Mouse (Mus musculus) monocyte, adult 2 months (primary cell): ENCODE results near the gene Nup153.

Experiments
- DNase-seq, 2 experiments: peaks; one replicate each; pipeline ENCODE4 v3.0.0; 2022; ENCODE audit warnings: low spot score in 2 of 2, low read depth in 1 of 2

Gene Nup153

DNA sequence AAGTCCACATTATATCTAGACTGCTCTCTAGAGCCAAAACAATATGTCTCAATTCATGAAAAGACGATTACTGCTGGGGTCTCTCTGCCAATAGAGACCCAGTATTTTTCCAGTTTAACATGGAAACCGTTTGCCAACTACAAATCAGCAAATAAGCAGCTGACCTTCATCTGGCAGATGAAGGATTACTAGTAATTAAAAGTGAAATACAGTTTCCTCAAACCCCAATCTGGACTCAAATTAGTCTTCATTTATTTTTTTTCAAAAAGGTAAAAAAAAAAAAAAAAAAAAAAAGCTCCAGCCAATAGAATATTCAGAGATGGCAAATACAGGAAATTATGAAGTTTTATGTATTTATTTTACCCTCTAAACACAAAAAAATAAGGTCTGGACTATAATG is 2.3 kb upstream of the Nup153 start:
- no peak for DNase-seq

DNA sequence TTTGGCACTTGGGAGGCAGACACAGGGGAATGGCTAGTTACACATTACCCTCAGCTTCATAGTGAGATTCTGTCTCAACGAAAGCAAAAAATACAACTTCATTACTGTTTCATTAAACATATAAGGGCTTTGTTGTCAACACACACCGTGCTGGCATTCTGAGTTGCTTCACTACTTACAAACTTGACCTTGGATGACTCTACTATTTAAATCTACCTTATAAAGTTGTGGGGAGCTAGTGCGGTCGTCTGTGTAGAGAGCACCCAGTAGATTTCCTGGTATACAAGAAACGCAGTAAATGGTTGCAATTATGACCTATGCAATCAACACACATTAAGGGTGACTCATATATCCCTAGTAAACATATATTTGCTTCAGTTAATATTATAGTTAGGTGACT is 671 bp upstream of the Nup153 start:
- DNase-seq, result no peak

DNA sequence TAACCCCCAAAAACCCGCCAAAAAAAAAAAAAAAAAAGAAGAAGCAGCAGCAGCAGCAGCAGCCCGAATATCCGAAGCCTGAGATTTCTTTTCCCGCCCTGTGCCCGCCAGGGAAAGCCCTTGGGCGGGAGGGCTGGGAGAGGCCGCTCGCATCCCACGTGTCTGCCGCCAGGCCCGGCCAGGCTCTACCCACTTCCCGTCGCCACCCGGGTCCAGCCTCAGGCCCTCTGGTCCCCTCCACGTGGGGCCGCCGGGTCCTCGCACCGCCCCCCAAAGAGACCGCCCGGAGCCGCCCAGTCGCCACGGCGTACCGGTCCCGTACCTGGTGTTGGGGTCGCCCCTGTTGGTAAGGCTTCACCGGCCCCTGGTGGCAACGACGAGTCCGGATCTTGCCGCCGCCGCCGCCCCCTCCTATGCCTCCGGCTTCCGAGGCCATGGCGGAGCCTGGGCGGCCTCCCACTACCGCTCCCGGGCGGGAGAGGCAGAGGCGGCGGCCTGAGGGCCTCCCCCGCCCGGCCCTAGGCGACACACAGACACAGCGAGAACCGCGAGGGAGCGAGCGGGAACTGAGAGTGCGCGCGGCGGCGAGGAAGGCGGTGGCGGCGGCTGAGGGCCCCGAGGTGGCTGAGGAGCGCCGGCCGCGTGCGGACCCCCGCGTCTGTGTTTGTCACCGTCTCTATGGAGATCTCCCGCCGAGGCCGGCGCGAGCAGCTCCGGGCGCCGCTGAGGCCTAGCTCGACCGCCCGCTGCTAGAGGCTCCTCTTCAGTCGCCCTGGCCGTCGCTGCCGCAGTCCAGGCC is 503 bp downstream of the Nup153 start:
- DNase-seq, result peak; percentile 45 to 59

DNA sequence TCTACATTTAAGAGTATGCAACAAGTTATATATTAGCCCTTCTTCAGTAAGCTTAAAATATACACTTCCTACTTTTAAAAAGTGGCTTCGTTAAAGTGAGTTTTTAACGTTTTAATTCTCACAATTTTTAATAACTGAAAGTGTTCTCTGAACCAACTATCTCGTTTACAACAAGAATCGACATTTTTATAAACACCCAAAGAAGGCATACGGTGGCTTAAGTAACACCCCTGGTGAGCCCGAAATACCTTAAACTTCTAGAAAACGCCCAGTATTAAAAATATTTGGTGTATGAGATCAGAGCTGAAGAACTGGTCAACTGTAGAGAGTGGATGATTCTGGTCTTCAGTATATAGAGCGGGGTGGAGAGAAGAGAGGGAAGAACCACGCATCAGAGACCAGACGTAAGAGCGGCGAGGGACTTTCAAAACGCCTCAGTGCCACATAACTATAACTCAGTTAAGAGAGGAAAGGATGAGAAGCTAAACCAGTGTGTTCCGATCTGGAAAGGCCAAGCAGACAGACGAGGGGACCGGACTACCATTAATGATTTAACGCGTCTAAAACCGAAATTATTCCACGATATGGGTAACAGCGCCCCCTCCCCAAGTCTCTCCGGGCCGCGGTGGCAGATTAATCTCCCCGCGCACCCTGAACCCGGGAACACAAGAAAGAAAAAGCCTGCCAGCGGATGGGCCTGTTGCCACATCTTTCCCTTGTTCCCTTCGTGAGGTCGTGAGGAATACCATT is 1.3 kb downstream of the Nup153 start:
- DNase-seq, result no peak

DNA sequence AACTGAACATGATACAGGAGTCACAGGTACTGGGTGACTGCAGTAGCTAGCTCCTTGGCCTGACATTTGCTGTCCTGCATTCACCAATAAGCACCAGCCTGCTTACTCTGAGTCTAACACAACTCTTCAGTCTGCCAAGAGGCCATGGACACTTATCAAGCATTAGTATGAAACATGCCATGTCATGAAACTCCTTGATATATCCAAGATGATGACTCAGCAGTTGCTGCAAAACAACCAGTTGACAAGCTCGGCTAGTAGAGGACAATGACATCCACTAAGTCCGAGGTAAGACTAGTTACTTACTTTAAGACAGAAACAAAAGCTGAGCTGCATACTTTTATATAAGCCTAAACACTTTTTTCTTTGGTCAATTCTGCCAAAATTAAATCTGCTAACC is 2.5 kb downstream of the Nup153 start:
- no peak for DNase-seq

DNA sequence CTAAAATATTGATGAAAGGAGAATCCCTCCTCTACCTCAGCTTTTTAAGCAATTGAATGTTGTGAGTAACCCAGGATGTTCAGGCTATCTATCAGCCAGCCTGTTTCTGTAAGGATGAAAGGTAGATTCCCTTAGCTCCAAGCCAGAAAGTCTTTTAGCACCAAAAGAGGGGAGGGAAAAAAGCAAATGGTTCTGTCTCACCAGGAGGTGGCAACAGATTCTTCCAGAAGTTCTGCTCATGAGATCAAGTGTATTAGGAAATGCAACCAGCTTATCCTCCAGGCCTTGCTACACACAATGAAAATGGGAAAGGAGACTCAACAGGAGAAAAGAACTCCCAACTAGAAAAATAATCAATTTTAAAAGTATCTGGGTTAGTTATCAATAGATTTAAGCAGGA is 3.4 kb downstream of the Nup153 start:
- DNase-seq, result no peak

DNA sequence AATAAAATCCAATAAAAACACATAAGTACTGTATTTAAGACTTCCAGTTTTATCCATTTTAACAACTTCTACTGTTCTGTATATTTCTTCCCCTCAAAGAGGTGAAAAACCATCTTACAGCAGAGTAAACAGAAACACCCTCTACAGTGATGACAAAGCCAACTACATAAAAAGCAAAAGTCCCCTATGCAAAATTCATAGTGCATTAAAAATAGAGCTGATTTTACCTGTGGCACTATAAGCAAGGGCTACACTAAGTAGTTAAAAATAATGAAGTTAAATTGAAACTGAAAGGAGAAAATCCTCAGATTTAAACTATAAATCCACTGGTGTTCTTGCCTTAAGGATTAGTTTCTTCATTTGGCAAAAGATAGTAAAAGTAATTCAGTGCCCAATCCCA is 6.7 kb downstream of the Nup153 start:
- DNase-seq, result no peak

DNA sequence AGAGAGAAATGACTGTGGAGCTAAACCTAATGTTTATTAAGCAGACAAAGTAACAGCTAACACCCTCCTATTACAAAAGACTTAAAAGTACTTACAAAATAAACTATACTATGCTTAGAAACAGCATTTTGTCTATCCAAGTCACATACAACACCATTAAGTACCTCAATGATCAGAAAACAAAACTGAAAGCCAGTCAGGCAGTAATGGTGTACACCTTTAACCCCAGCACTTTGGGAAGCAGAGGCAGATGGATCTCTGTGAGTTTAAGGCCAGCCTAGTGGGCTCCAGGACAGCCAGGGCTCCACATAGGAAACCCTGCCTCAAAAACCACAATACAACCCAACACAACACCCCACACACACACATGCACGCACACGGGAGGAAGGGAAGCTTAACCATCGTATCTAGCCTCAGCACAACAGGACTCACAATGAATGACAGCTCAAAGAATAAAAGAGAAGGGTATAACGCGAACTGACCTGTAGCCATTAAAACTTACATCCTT is 8.8 kb downstream of the Nup153 start:
- no peak for DNase-seq

DNA sequence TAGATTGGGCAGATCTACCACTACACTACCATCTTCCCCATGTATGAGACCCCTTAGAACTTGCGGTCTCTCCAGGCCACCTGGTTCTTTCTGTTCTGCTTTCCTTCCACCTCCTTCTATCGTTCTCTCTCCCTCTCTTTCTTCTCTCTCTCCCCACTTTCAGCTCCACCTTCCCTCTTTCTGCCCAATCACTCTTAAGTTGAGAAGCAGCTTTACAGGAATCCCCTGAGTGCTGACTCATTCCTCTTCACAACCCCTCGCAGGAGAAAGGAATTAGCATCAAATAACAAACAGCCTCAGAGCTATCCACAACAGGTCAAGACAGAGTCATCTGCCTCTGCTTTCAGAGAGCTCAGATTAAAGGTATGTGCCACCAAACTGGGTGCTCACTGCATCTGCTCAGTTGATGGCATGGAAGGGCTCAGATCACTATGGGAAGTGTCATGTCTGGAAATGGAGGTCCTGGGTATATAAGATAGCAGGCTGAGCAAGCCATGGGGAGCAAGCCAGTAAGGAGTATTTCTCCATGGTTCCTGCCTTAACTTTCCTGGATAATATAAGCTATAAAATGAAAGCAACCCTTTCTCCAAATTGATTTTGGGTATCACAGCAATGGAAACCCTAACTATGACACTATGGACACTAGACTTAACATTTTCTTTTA is 11.6 kb downstream of the Nup153 start:
- no peak for DNase-seq

DNA sequence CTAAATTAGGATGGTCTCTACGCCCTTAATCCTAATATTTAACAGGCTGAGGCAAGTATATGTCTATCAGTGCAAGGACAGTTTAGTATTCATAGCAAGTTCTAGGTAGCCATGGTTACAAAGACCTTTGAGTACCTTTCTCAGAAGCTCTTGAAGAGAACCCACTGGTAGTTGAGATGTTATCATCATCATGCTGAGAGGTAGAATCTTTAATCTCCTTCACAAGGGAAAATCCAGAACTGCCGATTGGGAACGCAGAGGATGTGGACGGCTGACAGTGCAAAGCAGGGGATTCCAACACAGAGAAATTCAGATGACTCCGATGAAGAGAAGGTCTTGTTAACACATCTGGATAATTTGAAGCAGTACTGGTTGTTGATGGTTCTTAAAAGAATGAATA is 14.3 kb downstream of the Nup153 start:
- no peak for DNase-seq

DNA sequence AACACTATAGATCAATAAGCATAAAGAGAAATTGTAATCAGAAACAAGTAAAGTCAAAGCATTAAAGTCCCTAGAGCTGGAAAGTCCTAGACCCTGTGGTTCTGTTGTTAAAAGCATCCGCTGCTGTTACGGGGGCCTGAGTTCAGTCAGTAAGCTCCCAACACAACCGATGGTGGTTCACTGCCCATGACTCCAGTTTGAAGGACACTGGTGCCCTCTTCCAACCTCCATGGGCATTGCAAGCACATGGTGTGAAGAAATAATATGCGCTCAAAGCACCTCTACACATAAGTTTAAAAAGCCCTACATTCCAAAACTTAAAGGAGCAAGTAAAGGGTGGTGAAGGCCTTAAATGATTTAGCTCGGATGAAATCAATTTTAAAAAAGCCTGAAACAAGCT is 24.6 kb downstream of the Nup153 start:
- DNase-seq, result no peak

DNA sequence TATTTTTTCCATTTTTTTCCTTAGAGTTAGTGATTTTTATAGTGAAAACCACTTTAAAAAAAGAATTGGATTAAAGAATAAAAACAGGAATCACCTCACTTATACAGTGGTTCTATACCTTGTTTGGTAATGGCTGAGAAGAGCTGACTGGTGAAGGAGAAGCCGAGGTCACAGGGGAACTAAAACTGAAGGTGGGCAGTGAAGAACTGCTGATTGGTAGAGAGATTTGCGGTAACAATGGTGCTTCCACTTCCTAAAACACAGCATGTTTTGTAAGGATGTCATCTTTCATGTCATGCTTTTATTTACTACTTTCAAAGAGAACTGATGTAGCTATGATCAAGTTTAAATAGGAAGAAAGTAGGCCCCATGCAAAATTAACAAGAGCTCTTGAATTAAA is 26.3 kb downstream of the Nup153 start:
- no peak for DNase-seq

DNA sequence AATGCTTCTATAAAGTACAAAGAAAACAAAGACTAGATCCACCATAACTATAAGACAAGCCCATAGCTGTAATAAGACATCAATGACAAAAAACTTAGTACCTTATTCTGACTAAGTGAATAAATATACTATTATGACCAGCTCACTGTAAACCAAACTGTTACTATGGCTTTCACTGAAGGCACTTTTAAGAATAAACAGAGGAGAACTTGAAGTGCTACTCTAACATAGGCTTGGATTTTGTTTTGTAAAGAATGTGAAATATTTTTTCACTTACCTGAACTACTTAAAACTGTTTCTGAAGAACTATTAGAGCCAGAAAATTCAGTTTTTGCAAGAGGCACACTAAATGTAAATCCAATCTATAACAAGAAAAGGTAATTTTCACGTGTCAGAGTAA is 28.4 kb downstream of the Nup153 start:
- no peak for DNase-seq

DNA sequence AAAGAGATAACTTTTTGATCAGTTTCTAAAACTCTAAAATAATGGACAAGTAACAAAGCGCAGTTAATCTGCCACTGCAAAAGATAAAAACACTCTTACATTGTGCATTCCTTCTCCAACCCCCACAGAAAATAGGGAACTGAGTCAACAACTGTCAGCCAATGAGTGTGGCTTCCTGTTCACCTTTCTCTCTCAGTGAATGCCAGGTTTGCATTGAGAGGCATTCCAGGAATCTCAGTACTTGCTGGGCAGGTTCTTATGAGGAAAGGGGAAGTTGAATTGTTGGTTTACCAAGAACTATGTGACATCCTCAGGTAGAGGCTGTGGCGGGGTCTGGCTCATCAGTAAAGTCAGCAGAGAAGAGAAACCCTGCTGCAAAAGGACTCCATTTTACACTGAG is 31.0 kb downstream of the Nup153 start:
- no peak for DNase-seq

DNA sequence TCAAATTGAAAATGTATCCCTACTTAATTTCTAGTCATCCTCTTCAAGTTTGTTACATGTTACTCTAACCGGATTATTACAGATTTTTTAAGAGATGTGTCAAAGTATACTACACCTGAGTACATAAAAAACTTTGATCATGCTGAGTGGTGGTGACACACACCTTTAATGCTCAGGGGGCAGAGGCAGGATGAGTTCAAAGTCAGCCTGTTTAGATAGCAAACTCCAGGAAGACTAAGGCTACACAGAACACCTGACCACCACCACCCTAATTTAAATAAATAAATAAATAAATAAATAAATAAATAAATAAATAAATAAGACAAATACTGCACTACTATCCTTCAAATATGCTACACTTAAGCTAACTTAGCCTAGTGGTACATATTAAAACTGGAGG is 31.8 kb downstream of the Nup153 start:
- no peak for DNase-seq

DNA sequence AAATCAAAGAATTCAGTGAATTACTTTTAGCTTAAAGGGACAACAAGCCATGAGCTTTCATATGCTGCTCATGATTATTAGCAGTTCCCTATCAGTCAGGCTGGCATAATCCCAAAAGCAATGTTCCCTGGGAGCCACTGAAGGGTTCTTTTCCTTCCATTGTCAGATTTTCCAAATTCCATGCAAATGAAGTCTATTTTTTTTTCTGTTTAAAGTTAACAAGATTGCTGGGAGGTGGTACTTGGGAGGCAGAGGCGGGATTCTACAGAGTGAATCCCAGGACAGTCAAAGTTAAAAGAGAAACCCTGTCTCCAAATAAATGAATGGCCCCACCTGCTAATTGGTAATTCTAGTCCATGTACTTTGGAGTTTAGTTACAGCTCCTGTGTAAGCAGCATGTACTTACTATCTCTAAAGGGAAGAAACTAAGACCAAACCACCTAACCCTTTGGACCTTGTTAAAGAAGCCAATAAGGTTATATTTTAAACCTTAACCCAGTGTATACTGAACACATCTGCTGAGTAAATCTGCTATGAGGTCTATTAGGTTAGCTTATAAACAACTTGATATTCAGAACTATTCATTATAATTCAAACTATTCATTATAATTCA is 32.3 kb downstream of the Nup153 start:
- no peak for DNase-seq

DNA sequence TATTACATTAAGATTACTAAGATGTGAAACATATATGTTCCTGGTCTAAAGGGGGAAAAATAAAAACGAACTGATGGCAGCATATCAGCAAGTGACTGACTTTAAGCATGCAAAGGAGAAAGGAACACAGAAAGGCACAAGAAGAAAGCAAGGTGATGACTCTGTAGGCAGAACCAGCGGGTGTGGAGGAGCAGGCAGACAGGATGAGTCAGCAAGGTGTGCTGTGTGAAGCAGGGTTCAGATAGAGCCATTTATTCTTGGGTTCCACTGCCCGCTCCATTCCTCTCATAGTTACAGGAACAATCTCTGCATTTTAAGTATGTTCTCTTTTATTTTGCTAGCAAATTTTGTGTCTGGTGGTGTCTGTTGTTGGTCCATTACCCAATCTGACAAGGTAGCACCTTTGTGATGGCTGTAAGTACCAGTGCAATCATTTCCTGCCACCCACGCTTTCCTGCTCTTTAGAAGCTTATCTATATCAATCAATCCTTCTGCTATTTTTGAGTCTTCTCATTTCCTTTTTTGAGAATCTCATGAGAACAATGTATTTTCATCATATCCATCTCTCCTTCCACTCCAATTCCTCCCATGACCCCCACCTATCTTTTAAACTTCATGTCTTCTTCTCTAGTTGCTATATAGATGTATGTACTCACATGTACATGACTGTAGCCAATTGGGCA is 37.0 kb downstream of the Nup153 start:
- no peak for DNase-seq

DNA sequence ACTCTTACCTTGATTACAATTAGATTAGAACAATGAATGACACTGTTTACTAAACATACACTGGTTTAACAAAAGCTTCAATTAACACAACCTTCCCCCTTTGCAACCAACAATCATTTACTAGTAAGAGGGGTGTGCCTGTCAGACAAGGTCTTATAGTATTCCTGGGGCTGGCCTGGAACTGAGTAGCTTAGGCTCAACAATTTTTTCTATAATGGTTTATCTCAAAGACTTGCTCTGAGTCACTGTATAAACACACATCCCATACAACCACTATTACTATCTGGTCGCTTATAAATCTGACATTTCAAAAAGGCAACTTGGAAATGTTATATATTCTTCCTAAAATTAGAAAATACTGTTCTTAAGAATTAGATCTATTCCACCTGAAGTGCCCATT is 44.4 kb downstream of the Nup153 start:
- DNase-seq, result no peak

DNA sequence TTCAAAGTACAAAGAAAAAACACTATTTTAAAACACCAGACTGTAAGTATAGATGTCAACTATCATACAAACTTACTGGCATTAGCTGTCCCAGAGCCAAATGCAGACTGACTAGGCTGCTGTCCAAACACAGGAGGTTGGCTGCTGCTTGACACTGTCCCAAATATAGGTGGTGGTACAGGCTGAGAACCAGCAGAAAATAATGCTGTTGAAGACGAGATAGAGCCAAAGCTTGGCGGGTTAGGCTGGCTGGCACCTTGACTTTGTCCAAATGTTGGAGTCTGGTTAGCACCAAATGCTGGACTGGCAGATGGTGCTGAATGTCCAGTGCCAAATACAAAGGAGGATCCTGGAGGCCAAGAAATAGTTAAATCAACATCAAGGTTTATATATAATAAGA is 44.8 kb downstream of the Nup153 start:
- DNase-seq, result no peak

DNA sequence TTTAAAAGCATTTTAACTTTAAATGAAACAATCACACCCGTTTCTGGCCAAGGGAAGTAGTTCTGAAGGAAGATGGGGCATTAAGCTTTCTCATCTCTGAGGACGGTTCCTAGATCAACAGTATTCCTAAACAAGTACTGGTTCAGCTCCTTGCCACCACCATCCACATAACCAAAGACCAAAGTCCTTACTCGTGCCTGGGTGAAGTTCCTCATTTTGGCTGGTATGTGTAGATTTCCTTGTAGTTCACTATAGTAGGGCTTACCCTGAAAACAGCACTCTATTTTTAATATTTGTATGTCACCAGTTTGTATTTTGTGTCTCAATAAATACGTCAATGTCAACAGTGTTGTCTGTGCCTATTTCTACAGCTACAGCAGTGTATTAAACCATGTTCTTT is 50.0 kb downstream of the Nup153 start:
- DNase-seq, result no peak

DNA sequence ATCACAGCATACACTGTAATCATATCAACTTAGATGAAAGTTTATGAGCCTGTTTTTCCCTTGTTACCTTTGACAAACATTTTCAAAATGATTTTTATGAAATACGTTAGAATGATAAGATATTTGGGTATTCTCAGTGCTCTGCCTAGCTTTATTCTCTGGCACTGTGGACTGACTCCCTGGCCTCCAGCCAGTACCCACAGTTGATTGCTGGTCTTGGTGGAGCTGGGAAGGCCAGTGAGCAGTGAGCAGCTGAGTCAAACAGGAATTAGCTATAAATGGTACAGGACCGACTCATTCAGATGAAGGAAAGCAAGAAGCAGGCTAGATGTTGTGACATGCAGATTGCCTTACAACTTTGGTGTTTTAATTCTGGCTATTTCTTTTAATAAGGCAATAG is 53.1 kb downstream of the Nup153 start:
- DNase-seq, result no peak
